Mouse (Mus musculus) mammary gland, adult 2 months (tissue): ENCODE results near the gene Bax. TPM values are rescaled to one million over a fixed set of nuclear protein-coding genes. Genes with fewer than 3 reads are reported as not detected.

Experiments used
- polyA plus RNA-seq: library from polyadenylated mRNA; depleted of rRNA; stranded (reverse); fragments of >200 nt; gene quantifications from 2 replicates; pipeline ENCODE4 v1.2.3, GENCODE M21; 2012; ENCODE audit warnings: low replicate concordance; rRNA removed

Gene Bax
- 92.1 and 140 TPM in 2 replicates for polyA plus RNA-seq

GRCm38 (mm10) chr7:45466283-45467089 is at the start of gene Bax:
TSS of gene Bax (minus strand) at chr7:45466898.

GRCm38 (mm10) chr7:45509912-45510787 is 43.5 kb upstream of the Bax start, which contains the start of gene Nucb1:
TSS of gene Nucb1 (minus strand) at chr7:45510406.

GRCm38 (mm10) chr7:45488293-45489204 is 21.9 kb upstream of the Bax start, which contains the start of gene Dhdh:
TSS of gene Dhdh (minus strand) at chr7:45488805.

GRCm38 (mm10) chr7:45486761-45487415 is 20.2 kb upstream of the Bax start, which contains the start of gene Gm45808:
TSS of gene Gm45808 (minus strand) at chr7:45486811.

GRCm38 (mm10) chr7:45481374-45481927 is 14.8 kb upstream of the Bax start, which contains the start of gene Tulp2:
TSS of gene Tulp2 (plus strand) at chr7:45481877.

GRCm38 (mm10) chr7:45459564-45460140 is 7.0 kb downstream of the Bax start, which contains the start of gene Ftl1:
TSS of gene Ftl1 (minus strand) at chr7:45459884.

GRCm38 (mm10) chr7:45437521-45438276 is 29.0 kb downstream of the Bax start, which contains the start of gene Ruvbl2:
TSS of gene Ruvbl2 (minus strand) at chr7:45438096.

GRCm38 (mm10) chr7:45434203-45435015 is 32.3 kb downstream of the Bax start, which contains the start of gene Gys1:
TSS of gene Gys1 (plus strand) at chr7:45434844.

GRCm38 (mm10) chr7:45420615-45420919 is 46.1 kb downstream of the Bax start, which contains the start of gene Lhb:
TSS of gene Lhb (plus strand) at chr7:45420820.

GRCm38 (mm10) chr7:45413113-45413863 is 53.4 kb downstream of the Bax start, which contains the start of gene Ntf5:
TSS of gene Ntf5 (plus strand) at chr7:45413695.

Other genes with a start within 250 kb of the Bax start
- 279 and 619 TPM in 2 replicates for gene Cd37, start 227.8 kb downstream of the Bax start, polyA plus RNA-seq
- gene Slc6a16, start 225.8 kb downstream of the Bax start, polyA plus RNA-seq = 0.19 TPM in 1 of 2 replicates, not detected in the other
- gene Slc6a21, start 189.4 kb downstream of the Bax start, polyA plus RNA-seq = 0.32 and 0.49 TPM in 2 replicates
- gene Trpm4, start 133.1 kb downstream of the Bax start, polyA plus RNA-seq = 30.5 and 38.2 TPM in 2 replicates
- 0.06 and 44.9 TPM in 2 replicates for gene Hrc, start 131.6 kb downstream of the Bax start, polyA plus RNA-seq
- 1.2 and 1.6 TPM in 2 replicates for gene Ppfia3, start 99.9 kb downstream of the Bax start, polyA plus RNA-seq
- gene Lin7b, start 96.3 kb downstream of the Bax start, polyA plus RNA-seq = 1.8 and 3.3 TPM in 2 replicates
- gene Snrnp70, start 71.2 kb downstream of the Bax start, polyA plus RNA-seq = 247 and 258 TPM in 2 replicates
- gene Kcna7, start 61.2 kb downstream of the Bax start, polyA plus RNA-seq = 0.63 and 29.9 TPM in 2 replicates
- gene Ntf5, start 53.2 kb downstream of the Bax start, polyA plus RNA-seq = 2.5 and 3.1 TPM in 2 replicates
- gene Lhb, start 46.1 kb downstream of the Bax start, polyA plus RNA-seq = 1.4 and 1.5 TPM in 2 replicates
- 137 and 248 TPM in 2 replicates for gene Gys1, start 32.1 kb downstream of the Bax start, polyA plus RNA-seq
- gene Ruvbl2, start 28.8 kb downstream of the Bax start, polyA plus RNA-seq = 51.4 and 66.8 TPM in 2 replicates
- gene Ftl1, start 7.0 kb downstream of the Bax start, polyA plus RNA-seq = 3,321 and 4,005 TPM in 2 replicates
- gene Tulp2, start 15.0 kb upstream of the Bax start, polyA plus RNA-seq = 0.16 TPM in 1 of 2 replicates, not detected in the other
- 10.3 TPM in 1 of 2 replicates, not detected in the other for gene Gm45808, start 19.9 kb upstream of the Bax start, polyA plus RNA-seq
- gene Dhdh, start 21.9 kb upstream of the Bax start, polyA plus RNA-seq = 15.8 and 23.4 TPM in 2 replicates
- gene Nucb1, start 43.5 kb upstream of the Bax start, polyA plus RNA-seq = 431 and 432 TPM in 2 replicates
- 34.6 and 48.5 TPM in 2 replicates for gene Ppp1r15a, start 59.4 kb upstream of the Bax start, polyA plus RNA-seq
- 29.9 and 34.7 TPM in 2 replicates for gene Plekha4, start 59.4 kb upstream of the Bax start, polyA plus RNA-seq
- 4.9 and 5.8 TPM in 2 replicates for gene Hsd17b14, start 88.0 kb upstream of the Bax start, polyA plus RNA-seq
- gene Bcat2, start 103.3 kb upstream of the Bax start, polyA plus RNA-seq = 142 and 145 TPM in 2 replicates
- gene Fgf21, start 148.6 kb upstream of the Bax start, polyA plus RNA-seq = 0.67 and 0.88 TPM in 2 replicates
- 0.12 and 0.72 TPM in 2 replicates for gene Fut1, start 150.4 kb upstream of the Bax start, polyA plus RNA-seq
- 0.49 and 0.54 TPM in 2 replicates for gene Izumo1, start 154.9 kb upstream of the Bax start, polyA plus RNA-seq
- 32.4 and 54.6 TPM in 2 replicates for gene Rasip1, start 160.6 kb upstream of the Bax start, polyA plus RNA-seq
- 5.6 and 22.3 TPM in 2 replicates for gene Mamstr, start 173.1 kb upstream of the Bax start, polyA plus RNA-seq
- 0.16 and 1.4 TPM in 2 replicates for gene Fut2, start 199.5 kb upstream of the Bax start, polyA plus RNA-seq
- 0.72 and 2.4 TPM in 2 replicates for gene Ntn5, start 217.1 kb upstream of the Bax start, polyA plus RNA-seq
- gene Sec1, start 227.5 kb upstream of the Bax start, polyA plus RNA-seq = 0.72 and 0.76 TPM in 2 replicates
- gene Car11, start 232.9 kb upstream of the Bax start, polyA plus RNA-seq = 14.2 and 17.5 TPM in 2 replicates
- 57.0 and 110 TPM in 2 replicates for gene Dbp, start 238.2 kb upstream of the Bax start, polyA plus RNA-seq
- 1,150 and 1,812 TPM in 2 replicates for gene Rpl18, start 248.6 kb upstream of the Bax start, polyA plus RNA-seq